Mouse (Mus musculus): Measurements from ENCODE around the gene Cntnap5a.

- TF ChIP-seq CTCF (IDR thresholded peaks at IDR 0.05; ENCODE audit: extremely low read depth, insufficient read depth, low read length) (no peak), POLR2A (IDR thresholded peaks at IDR 0.05; ENCODE audit: extremely low read depth, insufficient read depth, low read length) (no peak)
These were observed 683.0 kb downstream of the Cntnap5a start for GRCm38 (mm10) chr1:116367572-116367971.
